In the genomic region with DNA sequence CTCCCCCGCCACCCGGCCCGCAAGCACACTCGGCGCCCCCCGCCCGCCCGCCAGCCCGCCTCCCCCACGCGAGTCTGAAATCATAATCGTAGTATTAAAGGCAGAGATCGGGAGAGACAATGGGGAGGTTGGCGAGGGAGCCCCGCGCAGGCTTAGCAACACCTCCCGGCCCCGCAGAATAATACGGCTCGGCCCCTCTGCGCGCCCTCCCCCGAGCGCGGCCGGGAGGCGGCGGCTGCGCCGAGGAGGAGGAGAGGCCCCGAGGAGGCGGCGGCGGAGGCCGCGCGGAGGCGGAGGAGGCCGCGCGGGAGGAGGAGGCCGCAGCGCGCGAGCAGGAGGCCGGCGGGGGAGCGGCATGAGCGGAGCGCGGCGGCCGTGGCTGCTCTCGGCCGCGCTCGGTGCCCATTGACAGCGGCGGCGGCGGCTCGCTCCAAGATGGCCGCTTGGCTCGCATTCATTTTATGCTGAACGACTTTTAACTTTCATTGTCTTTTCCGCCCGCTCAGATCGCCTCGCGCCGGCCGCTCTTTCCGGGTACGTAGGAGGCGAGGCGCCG, we compare ENCODE assay signal across 8 mouse cellular contexts. TPM values are rescaled to one million over a fixed set of nuclear protein-coding genes. Genes with fewer than 3 reads are reported as not detected.
A peak's percentile ranks its signal among the peaks of the same experiment; 100 is the strongest.
DNase-seq lines count a peak whose midpoint lies in the region; ATAC-seq and TF ChIP-seq lines count a peak whose summit lies in the region.

A gene (plus strand): TSS at position 83 of the 556 bp plus-strand sequence.

- peak within 1 kb of the TSS; percentile 96 for H3K9ac ChIP-seq in forebrain, embryonic 12.5 days
- peak within 1 kb of the TSS; percentile 82 for H3K9ac ChIP-seq in heart, embryonic 15.5 days
- H3K9ac ChIP-seq in kidney, postnatal 0 days (ENCODE audit: low read depth, low read length) = peak within 1 kb of the TSS; percentile 97
- peak within 1 kb of the TSS; percentile 62 for H3K9ac ChIP-seq in liver, embryonic 15.5 days
- H3K9ac ChIP-seq in neural tube, embryonic 12.5 days = peak within 1 kb of the TSS; percentile 97

- H3K27ac ChIP-seq in forebrain, embryonic 12.5 days = peak within 1 kb of the TSS; percentile 98
- peak within 1 kb of the TSS; percentile 92 for H3K27ac ChIP-seq in heart, embryonic 15.5 days
- peak within 1 kb of the TSS; percentile 96 for H3K27ac ChIP-seq in kidney, postnatal 0 days
- peak within 1 kb of the TSS; percentile 71 for H3K27ac ChIP-seq in liver, embryonic 15.5 days (replicated peaks)
- peak within 1 kb of the TSS; percentile 97 for H3K27ac ChIP-seq in neural tube, embryonic 12.5 days
- H3K27ac ChIP-seq in thymus, adult 2 months (ENCODE audit: control insufficient read depth, insufficient read depth, low read length) = peak within 1 kb of the TSS; percentile 51; the same call in 1 of the 2 replicates

- peaks cover 42% of the 10 kb centered on the region for H3K4me1 ChIP-seq in E14TG2a.4 (replicated peaks; ENCODE audit: low read depth, low read length)
- H3K4me1 ChIP-seq in forebrain, embryonic 12.5 days = peaks cover 44% of the 10 kb centered on the region
- H3K4me1 ChIP-seq in heart, embryonic 15.5 days (replicated peaks) = peaks cover 29% of the 10 kb centered on the region
- 0 out of 2 replicates have a peak, but pooled peaks cover 4% of the 10 kb centered on the region for H3K4me1 ChIP-seq in kidney, postnatal 0 days (replicated peaks; ENCODE audit: insufficient read depth, low read length)
- H3K4me1 ChIP-seq in liver, embryonic 15.5 days (replicated peaks) = peaks cover 45% of the 10 kb centered on the region
- H3K4me1 ChIP-seq in neural tube, embryonic 12.5 days = peaks cover 26% of the 10 kb centered on the region
- H3K4me1 ChIP-seq in thymus, adult 2 months (replicated peaks; ENCODE audit: control insufficient read depth, insufficient read depth, low read length) = peaks cover 15% of the 10 kb centered on the region

- H3K36me3 ChIP-seq in E14TG2a.4 (ENCODE audit: insufficient read depth, low read length) = no peaks in the 10 kb centered on the region
- H3K36me3 ChIP-seq in forebrain, embryonic 12.5 days (replicated peaks) = no peaks in the 10 kb centered on the region
- peaks cover under 1% of the 10 kb centered on the region; the same call in 1 of the 2 replicates for H3K36me3 ChIP-seq in heart, embryonic 15.5 days
- no peaks in the 10 kb centered on the region for H3K36me3 ChIP-seq in kidney, postnatal 0 days (ENCODE audit: insufficient read depth, low read length)
- H3K36me3 ChIP-seq in liver, embryonic 15.5 days (replicated peaks) = no peaks in the 10 kb centered on the region
- no peaks in the 10 kb centered on the region for H3K36me3 ChIP-seq in neural tube, embryonic 12.5 days
- no peaks in the 10 kb centered on the region for H3K36me3 ChIP-seq in thymus, adult 2 months (ENCODE audit: control insufficient read depth, insufficient read depth, low read length)

- peak within 1 kb of the TSS; percentile 81 for H3K4me3 ChIP-seq in E14TG2a.4 (replicated peaks; ENCODE audit: low read length)
- peak within 1 kb of the TSS; percentile 85 for H3K4me3 ChIP-seq in forebrain, embryonic 12.5 days (replicated peaks)
- peak within 1 kb of the TSS; percentile 75 for H3K4me3 ChIP-seq in heart, embryonic 15.5 days
- H3K4me3 ChIP-seq in kidney, postnatal 0 days (replicated peaks; ENCODE audit: low read depth, low read length) = peak within 1 kb of the TSS; percentile 94
- H3K4me3 ChIP-seq in liver, embryonic 15.5 days (replicated peaks) = peak within 1 kb of the TSS; percentile 67
- peak within 1 kb of the TSS; percentile 82 for H3K4me3 ChIP-seq in neural tube, embryonic 12.5 days
- peak within 1 kb of the TSS; percentile 57 for H3K4me3 ChIP-seq in thymus, adult 2 months (ENCODE audit: control insufficient read depth, insufficient read depth, low read length)

- H3K9me3 ChIP-seq in E14TG2a.4 (ENCODE audit: low read length) = no peaks in the 10 kb centered on the region
- no peaks in the 10 kb centered on the region for H3K9me3 ChIP-seq in forebrain, embryonic 12.5 days
- no peaks in the 10 kb centered on the region for H3K9me3 ChIP-seq in heart, embryonic 15.5 days (replicated peaks)
- H3K9me3 ChIP-seq in kidney, postnatal 0 days (replicated peaks; ENCODE audit: low read length) = no peaks in the 10 kb centered on the region
- H3K9me3 ChIP-seq in liver, embryonic 15.5 days (replicated peaks) = no peaks in the 10 kb centered on the region
- H3K9me3 ChIP-seq in neural tube, embryonic 12.5 days = no peaks in the 10 kb centered on the region

- H3K27me3 ChIP-seq in E14TG2a.4 (ENCODE audit: insufficient read depth, low read length) = peaks cover 65% of the 10 kb centered on the region
- peaks cover 36% of the 10 kb centered on the region for H3K27me3 ChIP-seq in forebrain, embryonic 12.5 days
- peaks cover 19% of the 10 kb centered on the region for H3K27me3 ChIP-seq in heart, embryonic 15.5 days
- H3K27me3 ChIP-seq in kidney, postnatal 0 days (ENCODE audit: insufficient read depth, low read length) = peaks cover 5% of the 10 kb centered on the region; the same call in 1 of the 2 replicates
- H3K27me3 ChIP-seq in liver, embryonic 15.5 days = peaks cover 75% of the 10 kb centered on the region
- H3K27me3 ChIP-seq in neural tube, embryonic 12.5 days (replicated peaks) = peaks cover 36% of the 10 kb centered on the region
- peaks cover 12% of the 10 kb centered on the region for H3K27me3 ChIP-seq in thymus, adult 2 months (ENCODE audit: control insufficient read depth, insufficient read depth, low read length)

- peak; percentile 40; the same call in 1 of the 2 replicates for TF ChIP-seq POLR2A in thymus, adult 2 months (IDR thresholded peaks at IDR 0.05; ENCODE audit: control insufficient read depth, extremely low read depth, insufficient read depth, low read length, poor library complexity)

- peak within 1 kb of the TSS; percentile 88 for H3K4me2 ChIP-seq in forebrain, embryonic 12.5 days
- H3K4me2 ChIP-seq in heart, embryonic 15.5 days = peak within 1 kb of the TSS; percentile 86
- peak within 1 kb of the TSS; percentile 90 for H3K4me2 ChIP-seq in kidney, postnatal 0 days (ENCODE audit: low read length)
- peak within 1 kb of the TSS; percentile 86 for H3K4me2 ChIP-seq in liver, embryonic 15.5 days
- H3K4me2 ChIP-seq in neural tube, embryonic 12.5 days (replicated peaks) = peak within 1 kb of the TSS; percentile 77

- no peak for TF ChIP-seq CTCF in E14TG2a.4 (conservative IDR thresholded peaks at IDR 0.05; ENCODE audit: low read length)
- TF ChIP-seq CTCF in kidney, postnatal 0 days (IDR thresholded peaks at IDR 0.05; ENCODE audit: low read depth) = no peak
- TF ChIP-seq CTCF in thymus, adult 2 months (IDR thresholded peaks at IDR 0.05; ENCODE audit: borderline replicate concordance, control insufficient read depth, extremely low read depth, insufficient read depth, low read length, poor library complexity) = 0 out of 2 replicates have a peak, but pooled peaks have one; percentile 25

- peak; percentile 82 for DNase-seq in brain, adult 2 months (ENCODE audit: low read depth, low spot score)
- peak; percentile 77 for DNase-seq in kidney, postnatal 0 days (ENCODE audit: low spot score)
- peak; percentile 59 for DNase-seq in thymus, adult 2 months

- WGBS in forebrain, embryonic 12.5 days = under 1% methylated on average over 40 of the region's 77 CpGs
- 1% methylated on average over 67 of the region's 77 CpGs for WGBS in heart, embryonic 15.5 days
- WGBS in kidney, postnatal 0 days = 0% methylated on average over 33 of the region's 77 CpGs
- WGBS in liver, embryonic 15.5 days (ENCODE audit: insufficient replicate concordance) = 0% methylated on average over 56 of the region's 77 CpGs
- WGBS in neural tube, embryonic 12.5 days = 0% methylated on average over 56 of the region's 77 CpGs
- under 1% methylated on average over 58 of the region's 77 CpGs for WGBS in thymus, adult 2 months

- ATAC-seq in forebrain, embryonic 12.5 days (ENCODE audit: low FRiP score) = peak; percentile 77
- ATAC-seq in heart, embryonic 15.5 days (replicated peaks; ENCODE audit: insufficient number of reproducible peaks, insufficient read depth, low FRiP score, low read depth) = peak; percentile 52
- ATAC-seq in kidney, postnatal 0 days (replicated peaks; ENCODE audit: low FRiP score, low read depth) = peak; percentile 62
- peak; percentile 53 for ATAC-seq in liver, embryonic 15.5 days (ENCODE audit: insufficient read depth)
- ATAC-seq in neural tube, embryonic 12.5 days (ENCODE audit: low FRiP score, low read depth) = peak; percentile 61

RNA-seq across cellular contexts. Expression of the gene that starts here (rescaled TPM):
- polyA plus RNA-seq in forebrain, embryonic 12.5 days (2016; fragmentation: Nextera tagmentation; extraction: Ambion mirVana) = 42.0 and 43.9 TPM in 2 replicates
- polyA plus RNA-seq in heart, embryonic 15.5 days (2015; fragmentation: Nextera tagmentation; extraction: Ambion mirVana) = 14.0 and 15.1 TPM in 2 replicates
- 29.0 and 29.2 TPM in 2 replicates for polyA plus RNA-seq in kidney, postnatal 0 days (2015; fragmentation: Nextera tagmentation; extraction: Ambion mirVana)
- 4.1 and 4.2 TPM in 2 replicates for polyA plus RNA-seq in liver, embryonic 15.5 days (2015; fragmentation: Nextera tagmentation; extraction: Ambion mirVana)
- polyA plus RNA-seq in neural tube, embryonic 12.5 days (2016; fragmentation: Nextera tagmentation; extraction: Ambion mirVana) = 42.1 and 42.6 TPM in 2 replicates
- 13.7 and 14.3 TPM in 2 replicates for polyA plus RNA-seq in thymus, adult 2 months (2012; rRNA removed)

Comparison
In these comparisons a context has a peak if more than half of its experiments do, and no peak if none do; other contexts are left out.
1. Peak in every context shown above with its lines: DNase-seq, ATAC-seq, H3K4me3 ChIP-seq and H3K27ac ChIP-seq.